In the genomic region with DNA sequence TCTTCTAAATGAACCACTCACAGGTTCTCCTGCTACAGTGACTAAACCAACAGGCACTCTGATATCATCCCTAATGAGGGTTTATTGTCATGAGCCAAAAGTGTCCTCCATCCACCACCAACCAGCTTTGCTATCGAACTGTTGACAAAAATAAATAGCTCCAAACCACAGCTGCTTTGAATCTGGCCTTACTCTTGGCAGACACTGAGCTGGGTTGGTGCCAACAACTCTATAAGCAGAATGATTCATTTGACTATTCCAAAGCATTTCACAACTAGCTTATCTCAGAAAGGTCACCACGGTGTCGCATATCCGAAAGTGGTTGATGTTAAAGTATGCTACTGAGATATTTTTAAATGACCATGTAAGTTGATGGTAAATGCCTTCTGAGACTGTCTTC, we compare ENCODE assay signal across 7 mouse cellular contexts.
DNase-seq lines count a peak whose midpoint lies in the region; ATAC-seq and TF ChIP-seq lines count a peak whose summit lies in the region.

No protein-coding gene starts in this region.

- DNase-seq in liver, adult 2 months (ENCODE audit: extremely low read depth, low read depth, low spot score) = peak; percentile 50
- DNase-seq in liver, postnatal 0 days = no peak
- DNase-seq in fibroblast of lung, adult 2 months (ENCODE audit: low read depth) = peak; percentile 69
- DNase-seq in kidney, postnatal 14 days = peak; percentile 67
- DNase-seq in lung, postnatal 14 days = peak; percentile 50
- no peak for DNase-seq in spleen, adult 12 weeks (ENCODE audit: low spot score)
- DNase-seq in thymus, postnatal 36 days = no peak

- TF ChIP-seq CTCF in liver, adult 2 months (IDR thresholded peaks at IDR 0.05; ENCODE audit: low read depth, low read length) = no peak
- no peak for TF ChIP-seq CTCF in liver, postnatal 0 days (IDR thresholded peaks at IDR 0.05; ENCODE audit: low read depth)

- H3K36me3 ChIP-seq in liver, adult 2 months (ENCODE audit: control insufficient read depth, insufficient read depth, low read length) = no peaks in the 10 kb centered on the region
- no peaks in the 10 kb centered on the region for H3K36me3 ChIP-seq in liver, postnatal 0 days (replicated peaks; ENCODE audit: insufficient read depth, low read length)

- no peak for ATAC-seq in liver, postnatal 0 days

- no peak overlapping the region for H3K27ac ChIP-seq in liver, adult 2 months (replicated peaks; ENCODE audit: insufficient read depth, low read depth, low read length)
- no peak overlapping the region for H3K27ac ChIP-seq in liver, postnatal 0 days (ENCODE audit: low read depth)

- 0 out of 2 replicates have a peak, but pooled peaks cover 3% of the 10 kb centered on the region for H3K27me3 ChIP-seq in liver, adult 2 months (ENCODE audit: control insufficient read depth, insufficient read depth, low read length)
- no peaks in the 10 kb centered on the region for H3K27me3 ChIP-seq in liver, postnatal 0 days (ENCODE audit: insufficient read depth, low read length)

- 23% methylated on average over 4 of the region's 4 CpGs for WGBS in liver, adult 2 months
- 64% methylated on average over 4 of the region's 4 CpGs for WGBS in liver, postnatal 0 days (ENCODE audit: insufficient replicate concordance)

- no peak overlapping the region for H3K4me2 ChIP-seq in liver, postnatal 0 days (ENCODE audit: low read depth, low read length)

- H3K4me3 ChIP-seq in liver, adult 2 months (ENCODE audit: insufficient read depth, low read depth, low read length) = no peak overlapping the region
- no peak overlapping the region for H3K4me3 ChIP-seq in liver, postnatal 0 days (ENCODE audit: low read depth, low read length)

- TF ChIP-seq POLR2A in liver, adult 2 months (IDR thresholded peaks at IDR 0.05; ENCODE audit: extremely low read depth, insufficient read depth, low read length) = no peak

- H3K4me1 ChIP-seq in liver, adult 2 months (ENCODE audit: control insufficient read depth, insufficient read depth, low read length) = no peaks in the 10 kb centered on the region
- no peaks in the 10 kb centered on the region for H3K4me1 ChIP-seq in liver, postnatal 0 days (ENCODE audit: insufficient read depth)

- no peaks in the 10 kb centered on the region for H3K9me3 ChIP-seq in liver, postnatal 0 days (ENCODE audit: low read length)

- TF ChIP-seq EP300 in liver, postnatal 0 days (IDR thresholded peaks at IDR 0.05; ENCODE audit: low read depth) = no peak

- no peak overlapping the region for H3K9ac ChIP-seq in liver, adult 2 months (ENCODE audit: low read depth, low read length)
- no peak overlapping the region for H3K9ac ChIP-seq in liver, postnatal 0 days (replicated peaks)

- H3K79me2 ChIP-seq in liver, adult 2 months (ENCODE audit: control insufficient read depth, insufficient read depth, low read length) = no peaks in the 10 kb centered on the region

Comparison
In these comparisons a context has a peak if more than half of its experiments do, and no peak if none do; other contexts are left out.
1. DNase-seq: peak in liver, adult 2 months (single experiment), fibroblast of lung, adult 2 months (single experiment), kidney, postnatal 14 days (single experiment) and lung, postnatal 14 days (single experiment); none in liver, postnatal 0 days (single experiment), spleen, adult 12 weeks (single experiment) and thymus, postnatal 36 days (0 of 2).